Mouse (Mus musculus): ENCODE data around the gene Gpc5. TPM values are rescaled to one million over a fixed set of nuclear protein-coding genes. Genes with fewer than 3 reads are reported as not detected.

Gpc5 gene
- polyA plus RNA-seq, 1 experiment from 2014 or later, result 0.15 TPM

DNA sequence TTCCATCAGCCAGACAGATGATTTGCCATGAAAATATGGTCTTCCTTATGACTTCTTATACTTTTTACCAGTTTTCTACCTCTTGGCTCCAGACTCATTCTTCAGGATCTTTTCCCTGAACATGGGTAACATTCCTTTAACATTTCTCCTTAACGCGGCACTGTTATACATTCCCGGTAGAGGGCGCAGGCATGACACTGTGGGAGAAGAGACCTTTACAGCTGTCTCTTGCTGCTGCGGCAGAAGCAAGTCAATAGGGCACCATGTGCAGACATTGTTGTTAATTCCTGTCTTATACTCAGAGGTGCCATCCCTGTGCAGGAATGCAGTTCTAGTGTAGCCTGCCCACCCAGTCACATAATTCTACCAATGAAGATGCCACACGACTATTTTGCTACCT lies 1115.0 kb downstream of the Gpc5 start:
- no peak overlapping the region for H3K4me2 ChIP-seq (ENCODE audit: low read depth, low read length)
- no peak overlapping the region for H3K9ac ChIP-seq (ENCODE audit: low read depth, low read length)
- no peak overlapping the region for H3K4me3 ChIP-seq (ENCODE audit: low read length)
- no peak for ATAC-seq
- 29% methylated on average over 6 of the region's 6 CpGs for WGBS
- no peaks in the 10 kb centered on the region for H3K4me1 ChIP-seq (ENCODE audit: control insufficient read depth, insufficient read depth, low read length)
- no peaks in the 10 kb centered on the region for H3K27me3 ChIP-seq (replicated peaks; ENCODE audit: control insufficient read depth, insufficient read depth, low read length)
- no peak overlapping the region for H3K27ac ChIP-seq (ENCODE audit: low read length)
- no peaks in the 10 kb centered on the region for H3K36me3 ChIP-seq (ENCODE audit: control insufficient read depth, insufficient read depth, low read length)
- H3K9me3 ChIP-seq (ENCODE audit: control insufficient read depth, low read length), result no peaks in the 10 kb centered on the region

DNA sequence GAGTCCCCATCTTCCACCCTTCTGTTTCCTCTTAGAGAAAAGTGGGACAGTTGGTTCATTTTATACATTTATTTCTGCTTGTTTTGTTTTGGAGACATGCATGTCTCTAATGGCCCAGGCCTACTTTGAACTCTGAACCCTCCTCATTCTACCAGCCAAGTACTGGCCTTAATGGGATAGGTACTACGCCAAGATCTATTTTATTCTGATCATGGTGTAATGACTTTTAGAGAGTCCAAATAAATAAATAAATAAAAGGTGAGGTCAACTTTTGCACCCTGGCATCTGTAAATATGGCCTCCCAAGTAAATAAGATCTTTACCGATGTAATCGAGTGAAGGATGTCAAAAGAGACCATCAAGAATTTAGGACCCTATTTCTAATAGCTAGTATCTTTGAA lies 1116.6 kb downstream of the Gpc5 start:
- Histone ChIP-seq H3K36me3 (ENCODE audit: control insufficient read depth, insufficient read depth, low read length) (no peaks in the 10 kb centered on the region), H3K27ac (ENCODE audit: low read length) (no peak overlapping the region), H3K9ac (ENCODE audit: low read depth, low read length) (no peak overlapping the region), H3K4me2 (ENCODE audit: low read depth, low read length) (no peak overlapping the region), H3K9me3 (ENCODE audit: control insufficient read depth, low read length) (no peaks in the 10 kb centered on the region), H3K4me1 (ENCODE audit: control insufficient read depth, insufficient read depth, low read length) (no peaks in the 10 kb centered on the region), H3K27me3 (replicated peaks; ENCODE audit: control insufficient read depth, insufficient read depth, low read length) (no peaks in the 10 kb centered on the region), H3K4me3 (ENCODE audit: low read length) (no peak overlapping the region)
- ATAC-seq, result no peak
- 91% methylated on average over 3 of the region's 3 CpGs for WGBS

DNA sequence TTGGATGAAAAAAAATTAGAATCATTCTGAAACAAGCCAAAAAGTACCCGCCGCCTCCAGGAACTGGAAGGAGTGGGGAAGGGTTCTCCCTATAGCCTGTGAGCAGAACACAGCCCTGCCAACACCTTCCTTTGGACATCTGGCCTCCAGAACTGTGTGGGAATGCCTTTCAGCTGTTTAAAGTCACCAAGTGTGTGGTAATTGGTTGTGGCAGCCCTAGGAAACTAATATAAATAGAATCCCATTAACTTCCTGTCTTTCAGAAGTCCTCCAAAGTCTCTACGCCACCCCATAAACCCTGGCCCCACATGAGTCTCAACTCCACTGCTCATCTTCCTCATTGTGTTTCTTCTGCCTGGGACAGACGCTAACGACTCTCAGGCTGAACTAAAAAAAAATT lies 1117.0 kb downstream of the Gpc5 start:
- Histone ChIP-seq H3K27ac (ENCODE audit: low read length) (no peak overlapping the region), H3K4me3 (ENCODE audit: low read length) (no peak overlapping the region), H3K4me2 (ENCODE audit: low read depth, low read length) (no peak overlapping the region), H3K9ac (ENCODE audit: low read depth, low read length) (no peak overlapping the region), H3K36me3 (ENCODE audit: control insufficient read depth, insufficient read depth, low read length) (no peaks in the 10 kb centered on the region), H3K4me1 (ENCODE audit: control insufficient read depth, insufficient read depth, low read length) (no peaks in the 10 kb centered on the region), H3K9me3 (ENCODE audit: control insufficient read depth, low read length) (no peaks in the 10 kb centered on the region), H3K27me3 (replicated peaks; ENCODE audit: control insufficient read depth, insufficient read depth, low read length) (no peaks in the 10 kb centered on the region)
- no peak for ATAC-seq
- WGBS, result 37% methylated on average over 5 of the region's 5 CpGs

DNA sequence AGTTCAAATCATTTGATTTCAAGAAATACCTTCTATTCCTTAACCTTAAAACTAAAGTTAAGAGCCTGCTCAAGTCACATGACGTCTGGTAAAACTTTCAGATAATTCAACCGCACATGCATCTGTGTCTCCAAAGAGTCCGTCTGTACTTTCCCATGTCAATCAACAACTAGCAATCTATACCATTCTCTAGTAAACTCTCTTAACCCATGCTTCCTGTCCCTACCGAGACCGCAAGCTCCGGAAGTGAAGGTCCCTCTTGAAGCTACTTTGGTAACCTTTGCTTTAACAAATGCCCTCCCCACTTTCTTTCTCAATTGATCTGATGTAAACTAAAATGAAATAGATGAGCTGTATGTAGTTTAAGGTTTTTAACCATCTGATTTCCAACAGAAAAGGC lies 1118.3 kb downstream of the Gpc5 start:
- H3K4me3 ChIP-seq (ENCODE audit: low read length), result no peak overlapping the region
- no peak for ATAC-seq

DNA sequence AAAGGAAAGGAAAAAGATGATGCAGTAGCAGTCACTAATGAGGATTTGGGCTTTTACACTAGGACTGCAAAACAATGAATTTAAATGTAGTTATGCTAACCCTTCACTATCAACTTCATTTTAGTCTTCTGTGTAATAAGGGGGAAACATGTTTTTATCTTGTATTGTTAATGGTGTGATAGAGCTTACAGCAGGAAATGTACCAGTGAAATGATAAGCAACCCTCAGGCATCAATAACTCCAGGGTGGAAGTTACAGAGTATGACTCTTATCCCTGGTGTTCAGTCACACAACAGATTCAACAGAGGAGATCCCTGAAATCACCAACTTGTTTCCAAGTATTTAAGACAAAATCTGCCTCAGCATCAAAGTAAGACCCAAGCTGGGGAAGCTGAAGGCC lies 1120.0 kb downstream of the Gpc5 start:
- H3K9me3 ChIP-seq (ENCODE audit: control insufficient read depth, low read length), result no peaks in the 10 kb centered on the region
- H3K9ac ChIP-seq (ENCODE audit: low read depth, low read length), result no peak overlapping the region
- no peaks in the 10 kb centered on the region for H3K27me3 ChIP-seq (replicated peaks; ENCODE audit: control insufficient read depth, insufficient read depth, low read length)
- H3K36me3 ChIP-seq (ENCODE audit: control insufficient read depth, insufficient read depth, low read length), result no peaks in the 10 kb centered on the region
- H3K4me1 ChIP-seq (ENCODE audit: control insufficient read depth, insufficient read depth, low read length), result no peaks in the 10 kb centered on the region
- H3K4me3 ChIP-seq (ENCODE audit: low read length), result no peak overlapping the region
- ATAC-seq, result no peak
- no peak overlapping the region for H3K4me2 ChIP-seq (ENCODE audit: low read depth, low read length)
- H3K27ac ChIP-seq (ENCODE audit: low read length), result no peak overlapping the region

More for the DNA sequence above, 1118.3 kb downstream of the Gpc5 start:
- H3K36me3 ChIP-seq (ENCODE audit: control insufficient read depth, insufficient read depth, low read length), result no peaks in the 10 kb centered on the region
- H3K4me1 ChIP-seq (ENCODE audit: control insufficient read depth, insufficient read depth, low read length), result no peaks in the 10 kb centered on the region
- H3K27me3 ChIP-seq (replicated peaks; ENCODE audit: control insufficient read depth, insufficient read depth, low read length), result no peaks in the 10 kb centered on the region
- no peaks in the 10 kb centered on the region for H3K9me3 ChIP-seq (ENCODE audit: control insufficient read depth, low read length)
- WGBS, result 87% methylated on average over 6 of the region's 6 CpGs
- no peak overlapping the region for H3K4me2 ChIP-seq (ENCODE audit: low read depth, low read length)
- no peak overlapping the region for H3K9ac ChIP-seq (ENCODE audit: low read depth, low read length)
- no peak overlapping the region for H3K27ac ChIP-seq (ENCODE audit: low read length)

DNA sequence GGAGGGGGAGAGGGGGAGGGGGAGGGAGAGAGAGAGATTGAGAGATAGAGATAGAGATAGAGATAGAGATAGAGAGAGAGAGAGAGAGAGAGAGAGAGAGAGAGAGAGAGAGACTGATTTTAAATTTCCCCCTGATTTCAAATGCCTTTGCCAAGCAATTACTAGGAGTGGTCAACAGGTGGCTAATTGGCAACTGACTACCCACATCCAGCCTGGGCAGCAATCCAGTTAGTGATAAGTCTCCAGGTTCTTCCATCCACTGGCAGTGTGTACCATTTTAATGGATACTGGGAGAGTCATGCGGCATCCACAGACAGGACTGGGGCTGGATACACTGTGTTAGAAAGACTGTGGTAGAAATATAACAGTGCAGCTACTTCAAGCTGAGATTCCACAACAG lies 1166.1 kb downstream of the Gpc5 start:
- Histone ChIP-seq H3K36me3 (ENCODE audit: control insufficient read depth, insufficient read depth, low read length) (no peaks in the 10 kb centered on the region), H3K27me3 (replicated peaks; ENCODE audit: control insufficient read depth, insufficient read depth, low read length) (no peaks in the 10 kb centered on the region), H3K4me2 (ENCODE audit: low read depth, low read length) (no peak overlapping the region), H3K4me3 (ENCODE audit: low read length) (no peak overlapping the region), H3K9me3 (ENCODE audit: control insufficient read depth, low read length) (no peaks in the 10 kb centered on the region), H3K27ac (ENCODE audit: low read length) (no peak overlapping the region), H3K4me1 (ENCODE audit: control insufficient read depth, insufficient read depth, low read length) (no peaks in the 10 kb centered on the region), H3K9ac (ENCODE audit: low read depth, low read length) (no peak overlapping the region)
- no peak for ATAC-seq
- 100% methylated on average over 1 of the region's 1 CpGs for WGBS

DNA sequence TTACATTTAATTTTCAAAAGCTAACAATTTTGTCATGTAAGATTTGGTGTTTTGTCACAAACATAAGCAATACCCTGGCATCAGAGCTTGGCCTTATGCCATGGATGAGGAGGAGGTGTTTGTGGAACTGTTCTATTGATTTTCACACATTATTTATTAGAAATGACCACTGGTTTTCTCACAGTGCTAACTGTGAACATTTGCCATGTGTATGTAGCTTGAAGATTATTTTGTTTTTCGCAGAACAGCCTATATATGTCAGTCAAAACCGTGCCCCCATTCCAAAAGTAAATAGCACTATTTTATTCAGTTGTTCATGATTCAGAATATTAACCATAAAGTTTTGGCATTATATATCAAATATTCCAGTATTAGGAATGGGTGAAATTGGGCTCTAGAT lies 1216.5 kb downstream of the Gpc5 start:
- WGBS, result 88% methylated on average over 2 of the region's 2 CpGs
- Histone ChIP-seq H3K4me3 (ENCODE audit: low read length) (no peak overlapping the region), H3K36me3 (ENCODE audit: control insufficient read depth, insufficient read depth, low read length) (no peaks in the 10 kb centered on the region), H3K27ac (ENCODE audit: low read length) (no peak overlapping the region), H3K4me1 (ENCODE audit: control insufficient read depth, insufficient read depth, low read length) (no peaks in the 10 kb centered on the region), H3K4me2 (ENCODE audit: low read depth, low read length) (no peak overlapping the region), H3K9me3 (ENCODE audit: control insufficient read depth, low read length) (no peaks in the 10 kb centered on the region), H3K27me3 (replicated peaks; ENCODE audit: control insufficient read depth, insufficient read depth, low read length) (no peaks in the 10 kb centered on the region), H3K9ac (ENCODE audit: low read depth, low read length) (no peak overlapping the region)
- ATAC-seq, result no peak

DNA sequence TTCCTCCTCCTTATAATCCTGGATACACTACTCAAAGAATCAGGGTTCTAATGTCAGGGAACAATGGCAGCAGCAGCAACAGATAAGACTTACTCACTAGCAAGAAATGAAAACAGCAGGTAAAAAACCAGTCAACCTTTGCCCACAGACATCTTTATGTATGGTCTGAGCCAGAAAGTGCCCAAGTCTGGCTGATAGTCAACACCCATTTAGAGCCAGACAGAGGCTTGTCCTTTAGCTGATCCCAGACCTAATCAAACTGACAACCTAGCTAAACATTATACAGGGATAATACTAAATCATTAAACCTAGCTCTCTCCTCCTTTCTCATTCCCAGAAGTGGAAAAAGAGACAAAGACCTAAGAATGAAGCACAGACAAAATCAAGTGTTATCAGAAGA lies 1225.5 kb downstream of the Gpc5 start:
- H3K36me3 ChIP-seq (ENCODE audit: control insufficient read depth, insufficient read depth, low read length), result no peaks in the 10 kb centered on the region
- H3K9ac ChIP-seq (ENCODE audit: low read depth, low read length), result no peak overlapping the region
- H3K4me3 ChIP-seq (ENCODE audit: low read length), result no peak overlapping the region
- no peak for ATAC-seq
- H3K27ac ChIP-seq (ENCODE audit: low read length), result no peak overlapping the region
- H3K4me2 ChIP-seq (ENCODE audit: low read depth, low read length), result no peak overlapping the region
- H3K27me3 ChIP-seq (replicated peaks; ENCODE audit: control insufficient read depth, insufficient read depth, low read length), result no peaks in the 10 kb centered on the region
- no peaks in the 10 kb centered on the region for H3K9me3 ChIP-seq (ENCODE audit: control insufficient read depth, low read length)
- H3K4me1 ChIP-seq (ENCODE audit: control insufficient read depth, insufficient read depth, low read length), result no peaks in the 10 kb centered on the region

DNA sequence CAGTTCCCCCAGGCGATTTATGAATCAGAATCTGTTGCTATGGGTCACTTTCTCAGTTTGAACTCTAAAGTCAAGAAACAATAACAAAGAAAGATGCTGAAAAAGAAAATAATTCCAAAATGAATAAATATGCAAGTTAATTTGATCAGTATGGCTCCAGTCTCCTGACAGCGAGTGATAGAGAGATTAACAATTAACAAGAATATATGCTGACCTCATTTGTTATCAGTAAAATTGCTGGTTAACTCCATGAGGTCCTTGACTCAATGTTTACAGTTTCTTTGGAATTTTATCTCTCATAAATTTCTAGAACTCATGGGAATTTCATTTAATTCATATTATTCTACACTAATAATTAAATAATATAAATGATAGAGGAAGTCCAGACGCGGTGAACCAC lies 1244.2 kb downstream of the Gpc5 start:
- no peak overlapping the region for H3K4me2 ChIP-seq (ENCODE audit: low read depth, low read length)
- WGBS, result 77% methylated on average over 4 of the region's 4 CpGs
- ATAC-seq, result peak; percentile 74
- no peak overlapping the region for H3K9ac ChIP-seq (ENCODE audit: low read depth, low read length)
- H3K27ac ChIP-seq (ENCODE audit: low read length), result no peak overlapping the region
- no peaks in the 10 kb centered on the region for H3K9me3 ChIP-seq (ENCODE audit: control insufficient read depth, low read length)
- no peaks in the 10 kb centered on the region for H3K36me3 ChIP-seq (ENCODE audit: control insufficient read depth, insufficient read depth, low read length)
- H3K4me3 ChIP-seq (ENCODE audit: low read length), result no peak overlapping the region
- H3K4me1 ChIP-seq (ENCODE audit: control insufficient read depth, insufficient read depth, low read length), result no peaks in the 10 kb centered on the region
- no peaks in the 10 kb centered on the region for H3K27me3 ChIP-seq (replicated peaks; ENCODE audit: control insufficient read depth, insufficient read depth, low read length)

DNA sequence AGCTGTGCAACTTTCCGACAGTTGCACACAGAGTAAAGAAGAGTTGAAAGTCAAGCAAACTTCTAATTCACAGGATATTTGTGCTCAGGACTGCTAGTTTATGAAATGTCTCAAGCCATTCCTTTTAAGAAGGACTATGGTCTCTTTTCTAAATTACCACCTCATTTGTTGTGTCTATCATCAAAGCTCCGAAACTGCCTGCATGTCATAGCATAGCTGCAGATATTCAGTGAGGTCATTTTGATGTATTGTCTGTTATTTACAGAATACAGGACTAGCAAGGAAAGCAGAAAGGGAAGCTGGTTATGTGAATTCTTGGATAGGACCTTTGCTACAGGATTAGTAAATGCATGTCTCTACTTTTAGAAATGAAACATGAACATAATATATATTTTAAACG lies 1246.4 kb downstream of the Gpc5 start:
- Histone ChIP-seq H3K4me3 (ENCODE audit: low read length) (no peak overlapping the region), H3K27ac (ENCODE audit: low read length) (no peak overlapping the region), H3K9ac (ENCODE audit: low read depth, low read length) (no peak overlapping the region), H3K9me3 (ENCODE audit: control insufficient read depth, low read length) (no peaks in the 10 kb centered on the region), H3K27me3 (replicated peaks; ENCODE audit: control insufficient read depth, insufficient read depth, low read length) (no peaks in the 10 kb centered on the region), H3K4me1 (ENCODE audit: control insufficient read depth, insufficient read depth, low read length) (no peaks in the 10 kb centered on the region), H3K4me2 (ENCODE audit: low read depth, low read length) (no peak overlapping the region), H3K36me3 (ENCODE audit: control insufficient read depth, insufficient read depth, low read length) (no peaks in the 10 kb centered on the region)
- ATAC-seq, result no peak
- WGBS, result 63% methylated on average over 3 of the region's 3 CpGs
